Mouse (Mus musculus) liver, embryonic 15.5 days (tissue): ENCODE results near the gene Ncf2. TPM values are rescaled to one million over a fixed set of nuclear protein-coding genes. Genes with fewer than 3 reads are reported as not detected.
"Not testable (repeated sequence)": the region's sequence is repeated elsewhere in the genome, so short reads cannot be mapped to it uniquely, and the experiment has no call there.

Experiments
- ATAC-seq: fragments of 200-750 bp; cut with Nextera tagmentation; 2 replicates; pipeline ENCODE4 v1.8.0; 2017; ENCODE audit warnings: moderate number of reproducible peaks, mild to moderate bottlenecking, moderate library complexity; ENCODE audit not compliant: insufficient read depth
- H3K27ac ChIP-seq: fragments of 300-500 bp; sonication (generic); replicated peaks from 2 replicates; pipeline ENCODE4 v1.5.1; 2015; ENCODE audit warnings: mild to moderate bottlenecking, inconsistent platforms
- H3K27me3 ChIP-seq: fragments of 300-500 bp; sonication (generic); 2 replicates; pipeline ENCODE4 v1.6.1; 2015; ENCODE audit warnings: mild to moderate bottlenecking, inconsistent platforms
- H3K36me3 ChIP-seq: fragments of 300-500 bp; sonication (generic); replicated peaks from 2 replicates; pipeline ENCODE4 v1.6.1; 2015; ENCODE audit warnings: moderate library complexity, mild to moderate bottlenecking, inconsistent platforms
- H3K4me1 ChIP-seq: fragments of 300-500 bp; sonication (generic); replicated peaks from 2 replicates; pipeline ENCODE4 v1.6.1; 2015; ENCODE audit warnings: inconsistent platforms
- H3K4me2 ChIP-seq: fragments of 300-500 bp; sonication (generic); 2 replicates; pipeline ENCODE4 v1.6.1; 2015; ENCODE audit warnings: moderate library complexity, mild to moderate bottlenecking, inconsistent platforms
- H3K4me3 ChIP-seq: fragments of 300-500 bp; sonication (generic); replicated peaks from 2 replicates; pipeline ENCODE4 v1.5.1; 2015; ENCODE audit warnings: mild to moderate bottlenecking, inconsistent platforms
- H3K9ac ChIP-seq: fragments of 300-500 bp; sonication (generic); 2 replicates; pipeline ENCODE4 v1.6.1; 2015; ENCODE audit warnings: moderate library complexity, mild to moderate bottlenecking, inconsistent platforms
- H3K9me3 ChIP-seq: fragments of 300-500 bp; sonication (generic); replicated peaks from 2 replicates; pipeline ENCODE4 v1.6.1; 2016; ENCODE audit warnings: inconsistent platforms
- WGBS: fragments of 180-500 bp; shearing (Covaris S2); methylation state at CpG from one replicate; pipeline ENCODE4 v1.1.7; 2015; ENCODE audit warnings: mixed read lengths; ENCODE audit not compliant: insufficient replicate concordance; 5-methylcytosine and 5-hydroxymethylcytosine counted together
- polyA plus RNA-seq: library from polyadenylated mRNA; unstranded; fragments of >200 nt; fragmentation: Nextera tagmentation; extraction: Ambion mirVana; gene quantifications from 2 replicates; pipeline ENCODE4 v1.2.1, GENCODE M21; 2015

Ncf2 gene
- polyA plus RNA-seq = 11.2 and 11.7 TPM in 2 replicates

DNA sequence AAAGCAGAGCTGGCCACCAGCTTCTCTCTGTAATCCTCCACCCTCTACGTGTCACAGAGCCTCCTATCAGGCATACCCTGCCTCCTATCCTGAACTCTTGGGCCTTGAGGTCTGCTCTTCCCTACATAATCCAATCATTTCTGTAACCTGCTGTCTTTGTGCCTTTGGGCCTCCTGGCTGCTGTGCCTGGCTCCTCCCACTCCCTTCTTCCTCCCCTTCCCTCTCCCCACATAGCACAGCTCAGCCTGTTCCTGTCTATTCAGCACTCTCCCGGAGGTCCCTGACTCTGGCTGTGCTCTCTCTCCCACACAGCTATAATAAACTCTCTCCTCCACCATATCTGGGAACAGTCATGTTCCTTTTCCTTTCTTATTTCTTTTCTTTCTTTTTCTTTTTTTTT, at the start of gene Ncf2:
Gene Ncf2 (plus strand): TSS at position 298 of the 400 bp plus-strand sequence.
- Histone ChIP-seq H3K9me3 (no peaks in the 10 kb centered on the region), H3K9ac (no peak within 1 kb of the TSS), H3K27ac (no peak within 1 kb of the TSS), H3K4me2 (no peak within 1 kb of the TSS), H3K4me3 (no peak within 1 kb of the TSS), H3K27me3 (no peaks in the 10 kb centered on the region), H3K36me3 (no peaks in the 10 kb centered on the region), H3K4me1 (peaks cover 29% of the 10 kb centered on the region)
- ATAC-seq = no peak
- WGBS = 12% methylated on average over 2 of the region's 2 CpGs

DNA sequence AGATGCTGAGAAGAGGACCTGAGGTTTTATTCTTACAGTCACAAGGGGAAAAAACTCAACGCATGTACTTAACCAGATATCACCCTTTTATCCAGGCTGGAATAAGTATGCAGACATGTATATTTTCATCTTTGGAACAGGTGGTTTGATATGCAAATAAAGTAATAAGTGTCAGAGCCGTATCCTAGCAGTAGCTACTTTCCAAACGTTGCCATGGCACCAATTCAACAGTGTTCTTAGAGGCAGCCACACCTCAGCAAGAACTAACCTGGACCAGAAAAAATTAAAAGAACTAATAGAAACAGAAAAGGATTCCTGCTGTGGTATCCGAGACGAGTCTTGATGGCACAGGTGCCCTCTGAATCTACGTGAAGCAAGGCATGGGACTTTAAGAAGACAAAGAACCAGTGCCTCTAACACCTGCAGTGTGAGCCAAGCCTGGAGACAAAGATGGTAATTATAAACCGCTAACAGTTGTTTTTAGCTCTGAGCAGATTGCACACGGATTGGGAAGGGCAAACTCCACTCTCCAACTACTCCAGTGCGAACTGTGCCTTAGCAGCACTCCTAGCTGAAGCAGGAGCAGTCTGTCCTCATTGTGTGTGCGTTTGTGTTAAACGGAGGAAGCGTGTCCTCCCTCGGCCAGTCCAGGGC, 49.6 kb upstream of the Ncf2 start, which contains the start of gene Apobec4:
Gene Apobec4 (plus strand): TSS at position 240 of the 654 bp plus-strand sequence.
- ATAC-seq = no peak
- Histone ChIP-seq H3K27ac (no peak within 1 kb of the TSS), H3K36me3 (no peaks in the 10 kb centered on the region), H3K9me3 (no peaks in the 10 kb centered on the region), H3K27me3 (no peaks in the 10 kb centered on the region), H3K4me1 (no peaks in the 10 kb centered on the region), H3K9ac (no peak within 1 kb of the TSS), H3K4me2 (no peak within 1 kb of the TSS), H3K4me3 (no peak within 1 kb of the TSS)
- 56% methylated on average over 13 of the region's 13 CpGs for WGBS

DNA sequence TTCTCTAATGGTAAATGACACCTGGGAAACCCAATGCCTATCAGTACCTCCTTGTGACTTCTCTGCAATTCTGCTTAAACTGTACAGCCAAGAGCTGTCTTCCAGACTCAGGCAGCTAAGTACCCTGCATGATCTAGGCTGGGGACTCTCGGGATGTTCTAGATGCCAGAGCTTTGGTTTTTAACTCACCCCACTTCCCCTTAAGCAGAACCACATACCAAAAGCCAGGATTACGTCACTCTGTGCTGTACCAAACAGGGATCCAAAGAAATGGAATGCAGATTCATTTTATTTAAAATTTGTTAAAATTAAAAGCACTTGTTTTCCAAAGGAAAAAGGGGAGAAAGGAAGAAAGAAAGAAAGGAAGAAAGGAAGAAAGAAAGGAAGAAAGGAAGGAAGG, 38.2 kb upstream of the Ncf2 start:
- peaks cover 7% of the 10 kb centered on the region for H3K4me1 ChIP-seq
- WGBS = 36% methylated on average over 2 of the region's 2 CpGs

GRCm38 (mm10) chr1:152766032-152766772, 33.8 kb upstream of the Ncf2 start, which contains the start of the genes Rgl1 and Arpc5:
TSS of gene Rgl1 (minus strand) at chr1:152766351.
TSS of gene Arpc5 (plus strand) at chr1:152766542.
- Histone ChIP-seq H3K9me3 (no peaks in the 10 kb centered on the region), H3K27me3 (peaks cover 32% of the 10 kb centered on the region), H3K9ac (peak within 1 kb of the TSS; percentile 94), H3K4me2 (peak within 1 kb of the TSS; percentile 96), H3K27ac (peak within 1 kb of the TSS; percentile 87), H3K4me1 (peaks cover 7% of the 10 kb centered on the region), H3K36me3 (peaks cover 20% of the 10 kb centered on the region), H3K4me3 (peak within 1 kb of the TSS; percentile 82)
- ATAC-seq = peak; percentile 98
- under 1% methylated on average over 86 of the region's 86 CpGs for WGBS

More for the DNA sequence above, 38.2 kb upstream of the Ncf2 start:
- no peak overlapping the region for H3K4me2 ChIP-seq
- no peak overlapping the region for H3K27ac ChIP-seq
- no peak overlapping the region for H3K4me3 ChIP-seq
- no peak for ATAC-seq
- H3K9me3 ChIP-seq = no peaks in the 10 kb centered on the region
- no peak overlapping the region for H3K9ac ChIP-seq
- peaks cover 32% of the 10 kb centered on the region for H3K27me3 ChIP-seq
- no peaks in the 10 kb centered on the region for H3K36me3 ChIP-seq

- WGBS = under 1% methylated on average over 60 of the region's 60 CpGs
- Histone ChIP-seq H3K36me3 (peaks cover 28% of the 10 kb centered on the region), H3K4me3 (peak overlapping the region; percentile 82), H3K4me2 (peak overlapping the region; percentile 96), H3K27me3 (peaks cover 32% of the 10 kb centered on the region), H3K4me1 (peaks cover 7% of the 10 kb centered on the region), H3K27ac (peak overlapping the region; percentile 87), H3K9ac (peak overlapping the region; percentile 94), H3K9me3 (no peaks in the 10 kb centered on the region)
- ATAC-seq = peak; percentile 77
These were observed 32.9 kb upstream of the Ncf2 start for GRCm38 (mm10) chr1:152766804-152767748.

DNA sequence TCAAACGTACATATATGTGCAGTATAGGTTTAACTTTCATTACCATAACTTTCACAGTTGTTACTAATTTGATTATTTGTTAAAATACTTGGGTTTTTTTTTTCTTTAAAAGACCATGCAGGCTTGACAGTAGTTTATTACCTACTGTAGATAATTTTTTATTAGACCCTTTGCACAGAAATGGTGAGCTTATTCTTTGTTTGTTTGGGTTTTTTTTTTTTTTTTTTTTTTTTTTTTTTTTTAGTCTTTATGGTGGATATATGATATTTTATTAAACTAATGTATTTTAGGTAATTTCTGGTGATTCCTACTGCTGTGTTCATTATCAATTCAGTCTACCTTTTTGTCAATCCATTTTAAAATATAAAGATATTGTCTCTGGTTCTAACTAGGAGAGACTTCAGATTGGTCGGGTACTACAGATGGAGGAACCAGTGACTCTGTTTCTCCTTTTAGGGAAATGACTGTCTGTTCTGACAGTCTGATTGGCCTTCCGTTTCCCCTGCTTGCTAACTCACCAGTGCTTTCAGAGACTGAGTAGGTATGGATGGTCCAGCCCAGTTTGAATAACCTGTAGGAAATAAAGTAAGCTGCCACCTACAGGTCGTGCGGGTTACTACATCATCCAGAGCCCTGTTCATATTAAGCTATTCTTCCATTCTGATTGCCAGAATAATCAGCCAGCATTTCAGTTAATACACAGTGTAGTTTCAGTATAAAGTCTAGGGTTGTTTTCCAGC, 32.1 kb upstream of the Ncf2 start:
- 6% methylated on average over 5 of the region's 5 CpGs for WGBS
- H3K4me3 ChIP-seq = peak overlapping the region; percentile 82
- no peak overlapping the region; the same call in 1 of the 2 replicates for H3K9ac ChIP-seq
- H3K36me3 ChIP-seq = peaks cover 37% of the 10 kb centered on the region
- H3K4me2 ChIP-seq = peak overlapping the region; percentile 96
- H3K27ac ChIP-seq = 0 out of 2 replicates have a peak overlapping the region, but pooled peaks have one; percentile 87
- H3K9me3 ChIP-seq = no peaks in the 10 kb centered on the region
- ATAC-seq = peak; percentile 40
- H3K27me3 ChIP-seq = peaks cover 30% of the 10 kb centered on the region
- peaks cover 7% of the 10 kb centered on the region for H3K4me1 ChIP-seq

GRCm38 (mm10) chr1:152771016-152771415, 29.0 kb upstream of the Ncf2 start:
- Histone ChIP-seq H3K27ac (no peak overlapping the region), H3K4me1 (peaks cover 2% of the 10 kb centered on the region), H3K4me2 (no peak overlapping the region), H3K36me3 (peaks cover 66% of the 10 kb centered on the region), H3K9me3 (no peaks in the 10 kb centered on the region), H3K27me3 (peaks cover 4% of the 10 kb centered on the region), H3K4me3 (no peak overlapping the region), H3K9ac (no peak overlapping the region)
- ATAC-seq = no peak
- 84% methylated on average over 9 of the region's 9 CpGs for WGBS

DNA sequence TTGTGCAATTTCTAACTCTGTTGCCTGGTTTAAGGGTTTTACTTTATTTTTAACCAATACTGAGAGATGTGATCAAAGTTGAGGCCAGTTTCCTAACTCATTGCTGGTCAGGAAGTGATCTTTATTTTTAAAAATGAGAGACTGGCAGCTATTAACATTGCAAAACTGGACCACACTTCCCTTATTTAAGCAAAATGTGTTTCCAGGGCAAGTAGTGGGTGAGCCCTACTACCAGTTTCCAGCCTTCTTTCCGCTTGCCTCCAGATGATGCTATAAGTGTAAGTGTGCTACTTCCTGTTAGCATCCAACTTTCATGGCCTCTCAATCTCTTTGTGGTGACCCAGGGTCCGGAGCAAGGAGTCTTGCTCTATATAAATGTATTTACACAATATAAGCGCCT, 25.4 kb upstream of the Ncf2 start:
- not testable (repeated sequence) for H3K27ac ChIP-seq, H3K4me2 ChIP-seq, H3K9ac ChIP-seq, H3K27me3 ChIP-seq, H3K9me3 ChIP-seq, H3K4me3 ChIP-seq, H3K4me1 ChIP-seq, ATAC-seq
- H3K36me3 ChIP-seq = peaks cover 67% of the 10 kb centered on the region
- WGBS = 78% methylated on average over 3 of the region's 3 CpGs

DNA sequence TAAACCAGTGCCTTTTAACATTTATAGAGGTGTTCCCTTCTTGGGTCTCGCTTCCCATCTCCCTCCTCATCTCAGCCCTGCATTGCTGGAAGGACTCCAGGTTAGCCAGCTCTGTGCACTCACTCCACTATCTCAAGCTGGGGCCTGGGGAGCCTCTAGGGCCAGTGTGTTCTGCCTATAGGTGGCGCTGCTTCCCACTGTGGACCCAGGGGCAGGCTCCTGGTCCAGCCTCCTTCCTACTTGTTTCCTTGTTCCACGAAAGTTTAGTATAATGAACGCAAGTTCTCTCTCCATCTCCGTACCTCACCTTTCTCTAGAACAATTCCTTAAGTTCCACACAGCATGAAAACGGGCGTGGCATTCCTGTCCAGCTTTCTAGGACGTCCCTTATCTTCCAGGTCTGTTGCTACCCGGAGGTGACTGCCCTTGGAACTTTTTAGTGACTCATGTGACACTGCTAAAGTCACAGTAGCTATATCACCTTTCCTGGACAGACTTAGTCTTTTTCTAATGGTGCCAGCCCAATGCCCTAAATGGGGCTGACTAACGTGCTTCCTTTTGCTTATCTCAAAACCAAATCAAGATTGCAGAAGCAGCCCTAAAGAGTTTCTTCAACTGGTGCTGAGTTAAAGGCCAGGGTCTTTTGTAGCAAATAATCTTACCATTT, 20.8 kb upstream of the Ncf2 start:
- Histone ChIP-seq H3K4me3 (no peak overlapping the region), H3K4me2 (0 out of 2 replicates have a peak overlapping the region, but pooled peaks have one; percentile 10), H3K27me3 (no peaks in the 10 kb centered on the region), H3K4me1 (no peaks in the 10 kb centered on the region), H3K36me3 (peaks cover 26% of the 10 kb centered on the region), H3K9ac (no peak overlapping the region), H3K9me3 (no peaks in the 10 kb centered on the region), H3K27ac (no peak overlapping the region)
- ATAC-seq = peak; percentile 69
- 17% methylated on average over 10 of the region's 10 CpGs for WGBS

- no peak overlapping the region for H3K4me2 ChIP-seq
- ATAC-seq = no peak
- no peaks in the 10 kb centered on the region for H3K27me3 ChIP-seq
- WGBS = 82% methylated on average over 8 of the region's 8 CpGs
- H3K9ac ChIP-seq = no peak overlapping the region
- H3K9me3 ChIP-seq = no peaks in the 10 kb centered on the region
- 0 out of 2 replicates have a peak, but pooled peaks cover 2% of the 10 kb centered on the region for H3K4me1 ChIP-seq
- H3K36me3 ChIP-seq = no peaks in the 10 kb centered on the region
- H3K27ac ChIP-seq = no peak overlapping the region
- H3K4me3 ChIP-seq = no peak overlapping the region
These were observed 15.4 kb upstream of the Ncf2 start for GRCm38 (mm10) chr1:152784620-152785019.
